ENCODE assay signal across 8 mouse cellular contexts in the genomic region with DNA sequence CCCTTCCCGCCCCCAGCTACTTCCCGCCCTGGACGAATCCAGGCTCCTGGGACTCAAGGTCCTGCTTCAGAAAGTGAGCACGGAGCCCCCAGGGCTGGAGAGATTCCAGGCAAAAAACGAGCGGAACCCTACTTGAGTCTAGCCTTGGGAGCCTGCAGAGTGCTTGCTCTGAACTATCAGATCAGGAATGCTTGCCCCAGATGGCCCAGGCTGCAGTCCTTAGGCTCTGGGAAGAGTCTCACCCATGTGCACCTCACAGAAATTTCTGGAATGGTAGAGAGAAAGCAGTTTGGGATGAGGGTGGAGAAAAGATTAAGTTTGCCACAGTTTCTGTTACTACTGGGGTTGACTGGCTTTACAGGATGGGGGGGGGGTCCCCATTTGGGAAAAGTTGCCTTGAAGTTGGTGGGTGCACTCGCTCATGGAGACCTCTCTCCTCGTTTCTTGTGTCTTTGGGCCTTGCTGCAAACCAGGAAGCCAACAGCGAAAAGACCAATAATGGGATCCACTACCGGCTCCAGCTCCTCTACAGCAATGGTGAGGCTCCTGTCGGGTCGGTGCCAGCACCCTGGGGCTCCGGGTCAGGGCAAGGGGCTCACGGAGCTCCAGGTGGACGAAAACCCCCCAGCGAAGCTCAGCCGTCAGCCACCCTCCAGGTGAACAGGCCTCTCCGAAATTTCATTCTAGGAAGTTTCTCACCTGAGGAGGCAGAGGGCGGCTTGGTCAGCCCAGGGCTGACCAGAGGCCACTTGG. TPM values are rescaled to one million over a fixed set of nuclear protein-coding genes. Genes with fewer than 3 reads are reported as not detected.
DNase-seq lines count a peak whose midpoint lies in the region; ATAC-seq and TF ChIP-seq lines count a peak whose summit lies in the region.

No protein-coding gene starts in this region.

- H3K9ac ChIP-seq in forebrain, postnatal 0 days, result no peak overlapping the region

- no peak for TF ChIP-seq CTCF in forebrain, postnatal 0 days (IDR thresholded peaks at IDR 0.05; ENCODE audit: low read depth)

- H3K4me1 ChIP-seq in forebrain, postnatal 0 days (ENCODE audit: insufficient read depth), result 0 out of 2 replicates have a peak, but pooled peaks cover 2% of the 10 kb centered on the region
- peaks cover 45% of the 10 kb centered on the region for H3K4me1 ChIP-seq in limb, embryonic 10.5 days

- peak overlapping the region; percentile 35 for H3K4me2 ChIP-seq in forebrain, postnatal 0 days (ENCODE audit: low read depth)

- no peak overlapping the region for H3K4me3 ChIP-seq in forebrain, postnatal 0 days (ENCODE audit: low read depth, low read length)
- peak overlapping the region; percentile 67 for H3K4me3 ChIP-seq in limb, embryonic 10.5 days

- no peaks in the 10 kb centered on the region for H3K9me3 ChIP-seq in forebrain, postnatal 0 days (ENCODE audit: low read length)
- no peaks in the 10 kb centered on the region for H3K9me3 ChIP-seq in limb, embryonic 10.5 days (replicated peaks)

- intact Hi-C loops in left cerebral cortex, postnatal 25 days (cut with DNase I), result loop anchor here (5.0 kb wide), 1 partner anchor 211 kb away; no protein-coding TSS in a partner anchor

- no peak overlapping the region for H3K27ac ChIP-seq in forebrain, postnatal 0 days (ENCODE audit: low read depth, low read length)
- H3K27ac ChIP-seq in limb, embryonic 10.5 days, result peak overlapping the region; percentile 73

- peak; percentile 15 for DNase-seq in 3134 (ENCODE audit: extremely low read depth, insufficient read length, low spot score)
- DNase-seq in A20 (ENCODE audit: low read depth, low spot score), result peak; percentile 13
- DNase-seq in forebrain, postnatal 0 days, result no peak
- peak; percentile 50 for DNase-seq in limb, embryonic 10.5 days (ENCODE audit: low spot score)
- DNase-seq in spleen, postnatal 10 days (ENCODE audit: low spot score in 2 of 2), result no peak
- DNase-seq in left cerebral cortex, postnatal 25 days (ENCODE audit: low spot score in 2 of 2), result no peak
- no peak for DNase-seq in left cerebral cortex, adult 9 months (ENCODE audit: low spot score in 2 of 2)

- peaks cover 56% of the 10 kb centered on the region for H3K27me3 ChIP-seq in forebrain, postnatal 0 days (ENCODE audit: insufficient read depth, low read length)
- peaks cover 46% of the 10 kb centered on the region for H3K27me3 ChIP-seq in limb, embryonic 10.5 days (ENCODE audit: low read depth, poor library complexity, severe bottlenecking)

- ATAC-seq in forebrain, postnatal 0 days, result no peak
- ATAC-seq in frontal cortex, adult (ENCODE audit: low TSS enrichment), result no peak

- WGBS in forebrain, postnatal 0 days, result 22% methylated on average over 18 of the region's 19 CpGs
- 24% methylated on average over 18 of the region's 19 CpGs for WGBS in limb, embryonic 10.5 days

- no peaks in the 10 kb centered on the region for H3K36me3 ChIP-seq in forebrain, postnatal 0 days (ENCODE audit: insufficient read depth)
- H3K36me3 ChIP-seq in limb, embryonic 10.5 days, result no peaks in the 10 kb centered on the region

RNA-seq across cellular contexts. Expression of a gene that starts 3.8 kb away (rescaled TPM):
- total RNA-seq in forebrain, postnatal 0 days (2014; rRNA removed), result 12.9 and 13.0 TPM in 2 replicates
- 15.6 and 20.6 TPM in 2 replicates for polyA plus RNA-seq in forebrain, postnatal 0 days (2015; fragmentation: Nextera tagmentation; extraction: Ambion mirVana)
- 7.4 and 23.8 TPM in 2 replicates for polyA plus RNA-seq in limb, embryonic 10.5 days (2016; fragmentation: Nextera tagmentation; extraction: Ambion mirVana)
- total RNA-seq in left cerebral cortex, postnatal 25 days (2021), result 1 to 10 TPM; 2.4 to 5.1 TPM

Comparison
In these comparisons a context has a peak if more than half of its experiments do, and no peak if none do; other contexts are left out.
1. DNase-seq: peak in 3134 (single experiment), A20 (single experiment) and limb, embryonic 10.5 days (single experiment); none in forebrain, postnatal 0 days (single experiment), spleen, postnatal 10 days (0 of 2), left cerebral cortex, postnatal 25 days (0 of 2) and left cerebral cortex, adult 9 months (0 of 2).